Mouse (Mus musculus) kidney, adult 2 months (tissue): ENCODE results near the gene Nptx1.

ENCODE experiments used
- CTCF ChIP-seq: fragments of 200-500 bp; conservative IDR thresholded peaks from 2 replicates; pipeline ENCODE4 v1.5.1; 2011; ENCODE audit warnings: low read depth, mild to moderate bottlenecking, control low read depth, low read length, moderate library complexity, mixed read lengths; ENCODE audit not compliant: insufficient read depth, insufficient read length
- POLR2A ChIP-seq: fragments of 200-500 bp; IDR thresholded peaks from one replicate; pipeline ENCODE4 v1.6.1; 2011; ENCODE audit warnings: low read depth, low read length, control low read depth

DNA sequence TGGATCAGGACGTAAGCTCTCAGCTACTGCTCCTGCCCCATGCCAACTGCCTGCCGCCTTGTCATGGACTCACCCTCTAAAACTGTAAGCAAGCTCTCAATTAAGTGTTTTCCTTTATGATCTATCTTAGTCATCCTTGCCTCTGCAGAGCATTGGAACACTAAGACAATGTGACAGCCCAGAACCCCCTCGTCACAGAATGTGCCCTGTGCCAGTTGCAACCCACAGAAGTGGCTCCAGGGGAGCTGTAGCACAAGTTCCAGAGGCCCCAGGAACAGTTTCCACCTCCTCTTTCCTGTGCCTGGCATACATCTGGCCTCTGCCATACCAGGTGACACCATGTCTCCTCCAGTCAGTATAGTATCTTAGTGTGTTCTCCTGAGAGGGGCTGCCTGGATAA lies 24.2 kb downstream of the Nptx1 start:
- TF ChIP-seq CTCF = no peak
- TF ChIP-seq POLR2A = no peak
